Mouse (Mus musculus): ENCODE measurements at regions not wholly inside any gene's neighbourhood (a gene's known extent, or its start where the extent isn't known, plus 50 kb on each side); places are given as distances from the start of the nearest gene placed in this dataset.

DNA sequence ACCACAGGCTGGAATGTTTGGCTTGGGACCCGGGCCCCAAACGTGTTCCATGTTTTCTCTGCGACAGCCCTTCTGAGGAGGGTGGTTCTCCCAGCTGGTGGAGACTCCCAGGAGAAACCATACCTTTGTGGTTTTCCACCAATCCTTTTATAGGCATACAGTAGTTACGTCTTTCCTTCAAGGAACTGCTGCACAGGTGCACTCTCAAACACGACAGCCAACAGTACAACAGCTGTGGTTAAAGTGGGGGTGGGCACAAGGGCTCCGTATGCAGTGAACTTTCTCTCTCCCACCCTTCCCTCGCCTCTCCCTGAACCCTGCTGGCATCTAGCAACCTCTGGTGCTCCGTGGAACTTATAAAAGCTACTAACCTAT, 66.0 kb downstream of the Rpusd4 start:
- in situ Hi-C loops (cut with MboI; ENCODE audit: low sequenced_read_pairs in 2 of 2, unreplicated experiment in 2 of 2): no loop called here
- Histone ChIP-seq H3K27ac (ENCODE audit: insufficient read depth, low read depth, low read length, poor library complexity, severe bottlenecking) (no peak overlapping the region), H3K9me3 (ENCODE audit: control insufficient read depth, insufficient read depth, low read depth, low read length) (no peaks in the 10 kb centered on the region), H3K4me3 (ENCODE audit: insufficient read depth in 1 of 2, low read depth in 1 of 2, low read length in 2 of 2, poor library complexity in 1 of 2, severe bottlenecking in 1 of 2) (no peak overlapping the region), H3K9ac (ENCODE audit: insufficient read depth, low read depth, low read length, poor library complexity, severe bottlenecking) (no peak overlapping the region), H3K36me3 (ENCODE audit: control insufficient read depth, insufficient read depth, low read length, poor library complexity, severe bottlenecking) (no peaks in the 10 kb centered on the region), H3K4me1 (ENCODE audit: control insufficient read depth in 2 of 2, insufficient read depth in 2 of 2, low read length in 2 of 2, poor library complexity in 1 of 2) (no peaks in the 10 kb centered on the region)
- DNase-seq (ENCODE audit: low read depth, low spot score): no peak
- TF ChIP-seq ZNF384 (IDR thresholded peaks at IDR 0.05; ENCODE audit: low read depth, low read length) (no peak), CHD2 (IDR thresholded peaks at IDR 0.05; ENCODE audit: low read depth, low read length) (no peak), HCFC1 (IDR thresholded peaks at IDR 0.05; ENCODE audit: borderline replicate concordance, insufficient read depth, low read length) (no peak), ZC3H11A (IDR thresholded peaks at IDR 0.05; ENCODE audit: borderline replicate concordance, low read depth, low read length) (no peak), MAFK (IDR thresholded peaks at IDR 0.05; ENCODE audit: insufficient read depth, low read depth, low read length) (no peak)

DNA sequence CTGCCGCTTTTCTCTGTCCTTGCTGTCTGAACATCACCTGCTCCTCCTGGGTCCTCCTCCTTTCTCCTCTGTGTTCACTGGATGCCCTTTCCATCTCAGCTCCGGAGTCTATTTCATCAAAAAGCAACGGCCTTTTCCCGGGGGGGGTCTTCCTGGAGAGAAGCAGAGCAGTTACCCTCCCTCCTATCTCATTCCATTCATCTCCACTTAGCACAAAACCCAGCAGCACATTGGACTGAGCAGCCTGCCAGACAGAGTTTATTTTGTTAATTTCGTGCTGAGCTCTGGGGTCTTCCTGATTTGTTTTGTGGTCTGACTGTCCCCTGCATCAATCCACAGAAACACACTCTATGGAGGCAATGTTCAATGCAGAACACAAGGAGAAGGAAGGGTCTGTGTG, 66.9 kb downstream of the Rpusd4 start:
- Histone ChIP-seq H3K36me3 (ENCODE audit: control insufficient read depth, insufficient read depth, low read length, poor library complexity, severe bottlenecking) (no peaks in the 10 kb centered on the region), H3K9ac (ENCODE audit: insufficient read depth, low read depth, low read length, poor library complexity, severe bottlenecking) (no peak overlapping the region), H3K4me1 (ENCODE audit: control insufficient read depth in 2 of 2, insufficient read depth in 2 of 2, low read length in 2 of 2, poor library complexity in 1 of 2) (no peaks in the 10 kb centered on the region), H3K4me3 (ENCODE audit: insufficient read depth in 1 of 2, low read depth in 1 of 2, low read length in 2 of 2, poor library complexity in 1 of 2, severe bottlenecking in 1 of 2) (no peak overlapping the region), H3K9me3 (ENCODE audit: control insufficient read depth, insufficient read depth, low read depth, low read length) (no peaks in the 10 kb centered on the region), H3K27ac (ENCODE audit: insufficient read depth, low read depth, low read length, poor library complexity, severe bottlenecking) (no peak overlapping the region)
- in situ Hi-C loops (cut with MboI; ENCODE audit: low sequenced_read_pairs in 2 of 2, unreplicated experiment in 2 of 2): no loop called here
- no peak for DNase-seq (ENCODE audit: low read depth, low spot score)
- TF ChIP-seq ZNF384 (IDR thresholded peaks at IDR 0.05; ENCODE audit: low read depth, low read length) (no peak), HCFC1 (IDR thresholded peaks at IDR 0.05; ENCODE audit: borderline replicate concordance, insufficient read depth, low read length) (no peak), CHD2 (IDR thresholded peaks at IDR 0.05; ENCODE audit: low read depth, low read length) (no peak), MAFK (IDR thresholded peaks at IDR 0.05; ENCODE audit: insufficient read depth, low read depth, low read length) (no peak), ZC3H11A (IDR thresholded peaks at IDR 0.05; ENCODE audit: borderline replicate concordance, low read depth, low read length) (no peak)

DNA sequence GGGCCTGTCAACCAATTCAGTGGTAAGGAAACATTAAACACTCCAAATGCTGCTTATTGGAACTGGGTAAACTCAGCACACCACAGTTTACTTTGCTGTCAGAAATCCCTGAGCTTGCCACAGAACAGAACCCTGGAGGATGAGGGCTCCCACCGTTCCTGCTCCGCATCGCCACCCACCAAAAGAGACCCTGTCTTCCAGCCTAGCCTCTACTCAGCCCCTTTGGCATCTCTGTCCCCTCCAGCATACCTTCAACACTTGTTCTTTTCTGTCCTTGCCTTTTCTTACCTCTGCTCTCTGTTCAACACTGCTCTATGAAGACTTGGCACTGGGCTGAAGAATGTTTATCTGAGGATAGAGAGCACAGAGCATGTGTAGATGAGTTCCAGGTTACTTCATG, 67.5 kb downstream of the Rpusd4 start:
- H3K4me1 ChIP-seq (ENCODE audit: control insufficient read depth in 2 of 2, insufficient read depth in 2 of 2, low read length in 2 of 2, poor library complexity in 1 of 2): no peaks in the 10 kb centered on the region

DNA sequence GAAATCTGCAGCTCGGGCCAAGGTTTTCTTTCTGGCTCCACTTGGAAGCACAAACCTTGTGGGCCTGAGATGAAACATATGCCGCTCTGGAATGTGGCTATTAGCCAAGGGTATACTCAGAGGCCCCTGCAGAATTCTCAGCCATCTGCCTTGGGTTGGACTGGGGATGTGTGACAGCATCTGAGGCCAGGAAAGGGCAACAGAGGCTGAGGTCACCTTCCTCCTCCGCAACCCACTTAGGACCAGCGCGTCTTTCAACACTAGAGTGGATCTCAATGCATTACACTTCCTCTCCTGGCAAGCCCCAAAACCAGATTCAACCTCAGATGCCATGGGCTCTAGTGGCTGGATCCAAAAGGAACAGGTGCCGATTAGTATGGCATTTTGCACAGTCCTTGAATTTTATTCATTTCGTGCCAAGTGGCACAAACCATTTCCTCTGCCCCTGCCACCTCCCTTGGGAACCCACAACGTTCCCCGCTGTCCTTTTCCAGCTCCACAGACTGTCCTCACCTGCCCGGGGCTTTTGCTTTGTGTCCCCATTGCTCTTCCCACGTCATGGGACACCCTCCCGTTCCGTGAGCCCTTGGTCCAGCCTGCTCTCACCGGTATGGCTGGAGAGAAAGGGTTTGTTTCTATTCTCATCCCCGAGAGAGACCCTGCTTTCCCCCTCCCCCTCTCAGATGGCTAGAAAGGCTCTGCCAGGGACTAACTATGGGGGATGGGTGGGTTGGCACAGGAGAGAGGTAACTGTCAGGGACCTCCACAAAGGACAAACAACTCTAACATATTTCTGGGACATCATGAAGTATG, 68.4 kb downstream of the Rpusd4 start:
- no peak for TF ChIP-seq ZC3H11A (IDR thresholded peaks at IDR 0.05; ENCODE audit: borderline replicate concordance, low read depth, low read length)
- TF ChIP-seq HCFC1 (IDR thresholded peaks at IDR 0.05; ENCODE audit: borderline replicate concordance, insufficient read depth, low read length): no peak
- no peak for TF ChIP-seq ZNF384 (IDR thresholded peaks at IDR 0.05; ENCODE audit: low read depth, low read length)
- TF ChIP-seq MAFK (IDR thresholded peaks at IDR 0.05; ENCODE audit: insufficient read depth, low read depth, low read length): no peak
- no peak for TF ChIP-seq CHD2 (IDR thresholded peaks at IDR 0.05; ENCODE audit: low read depth, low read length)
- in situ Hi-C loops (cut with MboI; ENCODE audit: low sequenced_read_pairs in 2 of 2, unreplicated experiment in 2 of 2): no loop called here
- Histone ChIP-seq H3K27ac (ENCODE audit: insufficient read depth, low read depth, low read length, poor library complexity, severe bottlenecking) (no peak overlapping the region), H3K9me3 (ENCODE audit: control insufficient read depth, insufficient read depth, low read depth, low read length) (no peaks in the 10 kb centered on the region), H3K4me1 (ENCODE audit: control insufficient read depth in 2 of 2, insufficient read depth in 2 of 2, low read length in 2 of 2, poor library complexity in 1 of 2) (no peaks in the 10 kb centered on the region), H3K36me3 (ENCODE audit: control insufficient read depth, insufficient read depth, low read length, poor library complexity, severe bottlenecking) (no peaks in the 10 kb centered on the region), H3K9ac (ENCODE audit: insufficient read depth, low read depth, low read length, poor library complexity, severe bottlenecking) (no peak overlapping the region), H3K4me3 (ENCODE audit: insufficient read depth in 1 of 2, low read depth in 1 of 2, low read length in 2 of 2, poor library complexity in 1 of 2, severe bottlenecking in 1 of 2) (no peak overlapping the region)
- no peak for DNase-seq (ENCODE audit: low read depth, low spot score)

More for the DNA sequence above, 67.5 kb downstream of the Rpusd4 start:
- H3K27ac ChIP-seq (ENCODE audit: insufficient read depth, low read depth, low read length, poor library complexity, severe bottlenecking): no peak overlapping the region
- TF ChIP-seq ZNF384 (IDR thresholded peaks at IDR 0.05; ENCODE audit: low read depth, low read length): no peak
- in situ Hi-C loops (cut with MboI; ENCODE audit: low sequenced_read_pairs in 2 of 2, unreplicated experiment in 2 of 2): no loop called here
- H3K9me3 ChIP-seq (ENCODE audit: control insufficient read depth, insufficient read depth, low read depth, low read length): no peaks in the 10 kb centered on the region
- H3K4me3 ChIP-seq (ENCODE audit: insufficient read depth in 1 of 2, low read depth in 1 of 2, low read length in 2 of 2, poor library complexity in 1 of 2, severe bottlenecking in 1 of 2): no peak overlapping the region
- no peak for DNase-seq (ENCODE audit: low read depth, low spot score)
- no peaks in the 10 kb centered on the region for H3K36me3 ChIP-seq (ENCODE audit: control insufficient read depth, insufficient read depth, low read length, poor library complexity, severe bottlenecking)
- H3K9ac ChIP-seq (ENCODE audit: insufficient read depth, low read depth, low read length, poor library complexity, severe bottlenecking): no peak overlapping the region

DNA sequence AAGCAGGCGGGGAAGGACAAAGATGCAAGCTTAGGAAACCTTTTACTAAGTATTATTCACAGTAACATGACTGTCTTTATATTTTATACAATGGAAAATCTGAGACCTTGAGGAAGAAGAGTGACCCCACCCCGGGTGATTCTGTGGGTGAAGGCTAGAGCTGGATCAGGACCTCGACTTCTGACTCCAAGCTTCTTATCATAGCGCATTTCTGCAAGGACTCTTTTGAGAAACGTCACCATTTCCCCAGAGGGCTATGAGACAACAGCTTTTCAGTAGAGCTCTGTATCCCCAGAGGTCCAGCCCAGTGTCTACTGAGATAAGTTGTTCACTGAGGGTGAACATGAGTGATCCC, 69.0 kb downstream of the Rpusd4 start:
- no peak overlapping the region for H3K4me3 ChIP-seq (ENCODE audit: insufficient read depth in 1 of 2, low read depth in 1 of 2, low read length in 2 of 2, poor library complexity in 1 of 2, severe bottlenecking in 1 of 2)
- no peak overlapping the region for H3K27ac ChIP-seq (ENCODE audit: insufficient read depth, low read depth, low read length, poor library complexity, severe bottlenecking)
- TF ChIP-seq HCFC1 (IDR thresholded peaks at IDR 0.05; ENCODE audit: borderline replicate concordance, insufficient read depth, low read length): no peak
- TF ChIP-seq CHD2 (IDR thresholded peaks at IDR 0.05; ENCODE audit: low read depth, low read length): no peak
- no peaks in the 10 kb centered on the region for H3K9me3 ChIP-seq (ENCODE audit: control insufficient read depth, insufficient read depth, low read depth, low read length)
- H3K36me3 ChIP-seq (ENCODE audit: control insufficient read depth, insufficient read depth, low read length, poor library complexity, severe bottlenecking): no peaks in the 10 kb centered on the region
- H3K9ac ChIP-seq (ENCODE audit: insufficient read depth, low read depth, low read length, poor library complexity, severe bottlenecking): no peak overlapping the region
- in situ Hi-C loops (cut with MboI; ENCODE audit: low sequenced_read_pairs in 2 of 2, unreplicated experiment in 2 of 2): no loop called here
- H3K4me1 ChIP-seq (ENCODE audit: control insufficient read depth in 2 of 2, insufficient read depth in 2 of 2, low read length in 2 of 2, poor library complexity in 1 of 2): no peaks in the 10 kb centered on the region
- no peak for DNase-seq (ENCODE audit: low read depth, low spot score)

Data from ES-E14 (cell line).